Mouse (Mus musculus) liver, embryonic 15.5 days (tissue): ENCODE measurements around the gene Mmab. TPM values are rescaled to one million over a fixed set of nuclear protein-coding genes. Genes with fewer than 3 reads are reported as not detected.

Source experiments
- ATAC-seq: fragments of 200-750 bp; cut with Nextera tagmentation; 2 replicates; pipeline ENCODE4 v1.8.0; 2017; ENCODE audit warnings: moderate number of reproducible peaks, mild to moderate bottlenecking, moderate library complexity; ENCODE audit not compliant: insufficient read depth
- H3K27ac ChIP-seq: fragments of 300-500 bp; sonication (generic); replicated peaks from 2 replicates; pipeline ENCODE4 v1.5.1; 2015; ENCODE audit warnings: mild to moderate bottlenecking, inconsistent platforms
- H3K27me3 ChIP-seq: fragments of 300-500 bp; sonication (generic); 2 replicates; pipeline ENCODE4 v1.6.1; 2015; ENCODE audit warnings: mild to moderate bottlenecking, inconsistent platforms
- H3K36me3 ChIP-seq: fragments of 300-500 bp; sonication (generic); replicated peaks from 2 replicates; pipeline ENCODE4 v1.6.1; 2015; ENCODE audit warnings: moderate library complexity, mild to moderate bottlenecking, inconsistent platforms
- H3K4me1 ChIP-seq: fragments of 300-500 bp; sonication (generic); replicated peaks from 2 replicates; pipeline ENCODE4 v1.6.1; 2015; ENCODE audit warnings: inconsistent platforms
- H3K4me2 ChIP-seq: fragments of 300-500 bp; sonication (generic); 2 replicates; pipeline ENCODE4 v1.6.1; 2015; ENCODE audit warnings: moderate library complexity, mild to moderate bottlenecking, inconsistent platforms
- H3K4me3 ChIP-seq: fragments of 300-500 bp; sonication (generic); replicated peaks from 2 replicates; pipeline ENCODE4 v1.5.1; 2015; ENCODE audit warnings: mild to moderate bottlenecking, inconsistent platforms
- H3K9ac ChIP-seq: fragments of 300-500 bp; sonication (generic); 2 replicates; pipeline ENCODE4 v1.6.1; 2015; ENCODE audit warnings: moderate library complexity, mild to moderate bottlenecking, inconsistent platforms
- H3K9me3 ChIP-seq: fragments of 300-500 bp; sonication (generic); replicated peaks from 2 replicates; pipeline ENCODE4 v1.6.1; 2016; ENCODE audit warnings: inconsistent platforms
- WGBS: fragments of 180-500 bp; shearing (Covaris S2); methylation state at CpG from one replicate; pipeline ENCODE4 v1.1.7; 2015; ENCODE audit warnings: mixed read lengths; ENCODE audit not compliant: insufficient replicate concordance; 5-methylcytosine and 5-hydroxymethylcytosine counted together
- polyA plus RNA-seq: library from polyadenylated mRNA; unstranded; fragments of >200 nt; fragmentation: Nextera tagmentation; extraction: Ambion mirVana; gene quantifications from 2 replicates; pipeline ENCODE4 v1.2.1, GENCODE M21; 2015

Mmab gene
- polyA plus RNA-seq = 10.3 and 11.0 TPM in 2 replicates

DNA sequence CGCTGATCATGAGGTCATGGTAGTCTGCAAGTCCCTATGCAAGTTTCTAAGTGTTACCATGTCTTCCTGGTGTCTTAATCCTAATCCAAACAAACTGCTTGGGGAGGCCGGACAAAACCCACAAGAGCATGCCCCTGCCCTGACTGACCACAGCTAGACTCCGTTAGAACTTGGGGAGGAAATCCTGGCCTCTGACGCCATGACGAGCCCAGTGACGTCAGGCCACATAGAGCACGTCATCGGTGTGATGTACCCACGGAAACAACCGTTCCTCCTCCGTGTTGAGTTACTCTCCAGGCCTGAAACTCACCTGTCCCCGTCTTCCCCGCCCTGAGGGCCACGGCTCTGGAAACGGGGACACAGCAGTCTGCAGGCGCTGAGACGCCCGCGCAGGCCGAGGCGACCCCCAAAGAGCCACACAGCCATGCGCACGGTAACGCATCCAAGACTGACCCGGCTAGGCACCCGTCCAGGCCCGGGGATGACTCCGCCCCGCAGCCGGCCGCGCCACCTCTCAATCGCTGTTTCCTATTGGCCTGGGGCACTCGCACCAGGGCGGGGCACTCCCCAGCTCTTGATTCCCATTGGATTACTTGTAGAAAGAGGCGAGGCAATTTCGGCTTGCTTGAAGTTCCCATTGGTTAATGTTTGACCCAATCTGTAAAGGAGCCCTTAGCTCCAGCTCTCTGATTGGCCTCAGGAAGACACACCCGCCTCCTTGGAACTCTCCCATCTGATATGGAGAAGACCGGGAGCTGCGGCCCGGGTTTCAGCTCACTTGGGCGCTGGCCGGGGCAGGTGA, at the start of gene Mmab, which contains the start of gene Mvk:
Gene Mmab (minus strand): TSS at position 495 of the 802 bp plus-strand sequence.
Gene Mvk (plus strand): TSS at position 704 of the 802 bp plus-strand sequence.
- Histone ChIP-seq H3K4me2 (peak within 1 kb of the TSS; percentile 92), H3K9ac (peak within 1 kb of the TSS; percentile 65), H3K4me1 (peaks cover 24% of the 10 kb centered on the region), H3K27ac (peak within 1 kb of the TSS; percentile 53), H3K9me3 (no peaks in the 10 kb centered on the region), H3K36me3 (no peaks in the 10 kb centered on the region), H3K27me3 (no peaks in the 10 kb centered on the region), H3K4me3 (peak within 1 kb of the TSS; percentile 68)
- 2% methylated on average over 43 of the region's 43 CpGs for WGBS
- ATAC-seq = peak; percentile 96

DNA sequence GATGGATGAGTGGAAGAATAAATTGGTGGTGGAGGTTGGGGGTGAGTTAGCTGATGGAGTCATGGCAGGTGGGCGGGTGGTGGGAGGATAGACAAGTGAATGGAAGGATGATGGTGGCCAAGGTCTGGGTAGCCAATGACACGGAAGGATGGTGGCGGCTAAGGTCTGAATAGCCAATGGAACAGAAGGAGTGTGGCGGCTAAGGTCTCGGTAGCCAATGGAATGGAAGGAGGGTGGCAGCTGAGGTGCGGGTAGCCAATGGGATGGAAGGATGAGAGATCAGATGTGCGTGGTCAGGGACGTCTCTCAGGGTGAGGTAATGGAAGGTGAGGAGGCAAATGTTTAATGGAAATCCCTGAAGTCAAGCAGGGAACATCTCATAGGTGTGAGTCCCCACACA, 46.4 kb upstream of the Mmab start:
- Histone ChIP-seq H3K36me3 (no peaks in the 10 kb centered on the region), H3K27ac (no peak overlapping the region), H3K9me3 (no peaks in the 10 kb centered on the region), H3K27me3 (no peaks in the 10 kb centered on the region), H3K4me2 (no peak overlapping the region), H3K4me1 (no peaks in the 10 kb centered on the region), H3K9ac (no peak overlapping the region), H3K4me3 (no peak overlapping the region)
- ATAC-seq = no peak
- WGBS = 69% methylated on average over 8 of the region's 8 CpGs

DNA sequence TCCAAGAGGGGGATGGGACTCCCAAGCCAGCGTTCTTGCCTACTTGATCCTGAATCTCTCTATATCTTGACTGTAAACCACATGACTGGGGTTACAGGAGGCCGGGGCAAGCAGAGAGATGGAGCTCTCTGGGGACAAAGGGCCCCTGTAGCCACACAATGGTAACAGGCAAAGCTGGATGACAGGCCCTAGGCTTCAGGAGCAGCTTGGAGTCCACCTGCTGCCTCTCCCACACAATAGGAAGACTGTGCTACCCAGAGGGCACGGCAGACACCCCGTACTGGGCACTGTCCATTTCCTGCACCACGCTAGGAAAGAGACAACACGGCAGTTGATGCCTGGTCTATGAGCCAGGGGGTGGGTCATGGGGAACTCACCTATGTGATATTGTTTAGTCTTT, 45.7 kb upstream of the Mmab start:
- no peak overlapping the region for H3K9ac ChIP-seq
- no peaks in the 10 kb centered on the region for H3K4me1 ChIP-seq
- H3K9me3 ChIP-seq = no peaks in the 10 kb centered on the region
- H3K27ac ChIP-seq = no peak overlapping the region
- 54% methylated on average over 6 of the region's 6 CpGs for WGBS
- H3K4me3 ChIP-seq = no peak overlapping the region
- H3K27me3 ChIP-seq = no peaks in the 10 kb centered on the region
- no peaks in the 10 kb centered on the region for H3K36me3 ChIP-seq
- no peak overlapping the region for H3K4me2 ChIP-seq
- ATAC-seq = no peak

- Histone ChIP-seq H3K4me3 (no peak overlapping the region), H3K36me3 (no peaks in the 10 kb centered on the region), H3K9ac (no peak overlapping the region), H3K27me3 (no peaks in the 10 kb centered on the region), H3K4me2 (no peak overlapping the region), H3K4me1 (no peaks in the 10 kb centered on the region), H3K9me3 (no peaks in the 10 kb centered on the region), H3K27ac (no peak overlapping the region)
- ATAC-seq = no peak
- WGBS = 63% methylated on average over 14 of the region's 14 CpGs
Measured at GRCm38 (mm10) chr5:114485685-114486084, 41.8 kb upstream of the Mmab start.

DNA sequence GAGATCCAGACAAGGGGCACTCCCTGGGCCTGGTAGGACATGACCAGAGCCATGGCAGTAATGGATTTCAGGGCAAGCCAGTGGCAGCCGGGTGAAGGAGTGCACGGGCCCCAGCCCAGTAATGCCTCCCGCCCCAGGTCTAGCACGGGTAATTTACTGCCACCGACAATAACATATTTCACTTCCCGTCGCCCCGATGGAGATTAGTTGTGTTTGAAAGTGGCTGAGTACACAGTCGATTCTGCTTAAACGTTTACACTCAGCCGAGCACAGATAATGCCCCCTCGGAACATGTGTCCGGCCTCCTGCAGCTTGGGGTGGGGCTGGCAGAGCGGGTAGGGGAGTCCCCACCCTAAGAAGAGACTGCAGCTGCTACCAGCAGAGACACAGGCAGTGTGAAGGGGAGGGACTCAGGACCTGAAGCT, 38.7 kb upstream of the Mmab start:
- Histone ChIP-seq H3K4me1 (no peaks in the 10 kb centered on the region), H3K4me2 (no peak overlapping the region), H3K9ac (no peak overlapping the region), H3K36me3 (no peaks in the 10 kb centered on the region), H3K9me3 (no peaks in the 10 kb centered on the region), H3K27me3 (no peaks in the 10 kb centered on the region), H3K4me3 (no peak overlapping the region), H3K27ac (no peak overlapping the region)
- WGBS = 24% methylated on average over 14 of the region's 14 CpGs
- no peak for ATAC-seq

DNA sequence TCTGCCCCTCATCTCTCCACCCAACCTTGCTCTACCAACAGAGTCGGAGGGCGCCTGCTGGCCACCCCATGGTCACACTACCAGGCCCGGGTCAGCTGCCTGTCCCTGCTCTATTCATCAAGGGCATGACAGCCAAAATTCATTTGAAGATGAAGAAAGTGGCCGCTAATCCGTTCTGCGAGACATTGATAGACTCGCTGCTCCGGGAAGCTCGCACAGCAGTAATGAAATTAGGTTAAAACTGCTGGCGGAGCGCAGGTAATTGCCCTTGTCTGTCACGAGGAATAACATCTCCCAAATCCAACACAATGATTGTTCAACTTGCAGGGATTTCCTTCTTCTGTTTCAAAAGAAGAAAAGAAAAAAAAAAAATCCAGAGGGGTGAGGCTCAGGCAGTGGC, 34.4 kb upstream of the Mmab start:
- Histone ChIP-seq H3K27ac (no peak overlapping the region), H3K4me2 (no peak overlapping the region), H3K4me1 (no peaks in the 10 kb centered on the region), H3K9ac (no peak overlapping the region), H3K36me3 (no peaks in the 10 kb centered on the region), H3K27me3 (no peaks in the 10 kb centered on the region; the same call in 1 of the 2 replicates), H3K9me3 (no peaks in the 10 kb centered on the region), H3K4me3 (no peak overlapping the region)
- WGBS = 71% methylated on average over 12 of the region's 12 CpGs
- no peak for ATAC-seq

DNA sequence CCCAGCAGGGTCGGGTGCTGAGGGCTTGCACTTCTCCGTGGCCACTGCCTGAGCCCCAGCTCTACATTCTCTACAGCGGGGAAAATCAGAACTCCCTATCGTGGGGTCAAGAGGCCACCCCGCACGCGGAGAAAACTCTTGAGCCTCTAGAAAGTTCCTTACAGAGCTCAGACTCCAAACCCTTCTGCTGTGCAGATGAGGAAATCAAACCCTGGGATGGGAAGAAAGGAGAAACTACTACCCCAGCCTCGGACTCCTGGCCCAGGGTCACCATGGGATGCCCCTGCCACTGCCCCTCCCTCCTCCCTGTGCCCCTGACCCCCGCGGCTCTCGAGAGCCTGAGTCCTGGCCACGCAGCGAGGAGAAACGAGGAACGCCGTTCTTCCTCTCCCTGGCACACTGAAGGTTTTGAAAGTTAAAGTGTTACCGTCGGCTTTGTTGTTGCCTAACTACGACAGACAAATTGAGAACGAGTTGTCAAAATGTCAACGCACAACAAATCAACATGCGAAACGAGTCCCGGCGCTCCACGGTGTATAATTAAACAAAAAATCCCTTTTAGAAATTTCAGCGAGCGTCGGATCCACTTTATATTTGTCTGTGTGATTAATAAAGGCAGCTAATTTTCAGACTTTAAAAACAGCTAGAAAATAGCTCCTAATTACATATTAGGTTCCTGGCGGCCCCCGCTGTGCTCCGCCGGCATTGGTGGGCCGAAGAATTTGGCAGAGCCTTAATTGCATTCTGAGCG, 31.1 kb upstream of the Mmab start:
- 62% methylated on average over 35 of the region's 35 CpGs for WGBS
- H3K9ac ChIP-seq = no peak overlapping the region
- no peak for ATAC-seq
- no peak overlapping the region for H3K4me2 ChIP-seq
- H3K4me3 ChIP-seq = no peak overlapping the region
- no peaks in the 10 kb centered on the region; the same call in 1 of the 2 replicates for H3K27me3 ChIP-seq
- H3K9me3 ChIP-seq = no peaks in the 10 kb centered on the region
- no peaks in the 10 kb centered on the region for H3K4me1 ChIP-seq
- H3K27ac ChIP-seq = no peak overlapping the region
- no peaks in the 10 kb centered on the region for H3K36me3 ChIP-seq

DNA sequence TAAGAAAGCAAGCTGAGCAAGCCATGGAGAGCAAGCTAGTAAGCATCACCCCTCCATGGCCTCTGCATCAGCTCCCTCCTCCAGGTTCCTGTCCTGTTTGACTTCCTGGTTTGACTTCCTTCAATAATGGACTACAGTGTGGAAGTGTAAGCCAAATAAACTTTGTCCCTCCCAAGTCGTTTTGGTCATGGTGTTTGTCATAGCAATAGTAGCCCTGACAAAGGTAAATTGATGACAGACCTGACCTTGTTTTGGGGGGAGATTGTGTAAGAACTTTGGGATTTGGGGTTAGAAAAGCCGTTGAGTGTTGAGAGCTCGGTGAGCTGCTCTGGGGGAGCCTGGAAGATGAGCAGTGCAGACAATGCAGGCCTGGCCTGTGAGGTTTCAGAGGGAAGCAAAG, 26.5 kb upstream of the Mmab start:
- Histone ChIP-seq H3K36me3 (no peaks in the 10 kb centered on the region), H3K9me3 (no peaks in the 10 kb centered on the region), H3K27ac (no peak overlapping the region), H3K27me3 (peaks cover 3% of the 10 kb centered on the region; the same call in 1 of the 2 replicates), H3K4me2 (no peak overlapping the region), H3K4me1 (peaks cover 4% of the 10 kb centered on the region), H3K9ac (no peak overlapping the region), H3K4me3 (no peak overlapping the region)
- WGBS = 52% methylated on average over 3 of the region's 3 CpGs
- ATAC-seq = no peak

DNA sequence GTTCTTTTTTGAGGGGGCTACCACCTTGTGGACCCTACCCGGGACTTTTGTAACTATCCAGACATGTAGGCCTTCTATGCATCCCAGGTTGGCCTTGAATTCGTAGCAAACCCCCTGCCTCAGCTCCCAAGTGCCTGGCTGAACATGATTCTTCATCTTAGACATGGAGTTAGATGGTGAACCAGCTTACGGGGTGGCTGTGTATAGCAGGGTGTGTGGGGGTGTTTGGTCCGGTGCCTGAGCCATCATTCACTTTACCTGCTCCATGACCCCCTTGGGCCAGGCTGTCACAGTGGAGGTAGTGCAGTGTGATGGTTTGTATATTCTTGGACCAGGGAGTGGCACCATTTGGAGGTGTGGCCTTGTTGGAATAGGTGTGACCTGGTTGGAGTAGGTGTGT, 24.1 kb upstream of the Mmab start:
- 51% methylated on average over 4 of the region's 4 CpGs for WGBS
- ATAC-seq = no peak
- no peak overlapping the region for H3K4me2 ChIP-seq
- H3K36me3 ChIP-seq = no peaks in the 10 kb centered on the region
- no peak overlapping the region for H3K9ac ChIP-seq
- no peak overlapping the region for H3K27ac ChIP-seq
- H3K4me3 ChIP-seq = no peak overlapping the region
- H3K4me1 ChIP-seq = peaks cover 4% of the 10 kb centered on the region
- no peaks in the 10 kb centered on the region for H3K9me3 ChIP-seq
- H3K27me3 ChIP-seq = peaks cover 3% of the 10 kb centered on the region; the same call in 1 of the 2 replicates

DNA sequence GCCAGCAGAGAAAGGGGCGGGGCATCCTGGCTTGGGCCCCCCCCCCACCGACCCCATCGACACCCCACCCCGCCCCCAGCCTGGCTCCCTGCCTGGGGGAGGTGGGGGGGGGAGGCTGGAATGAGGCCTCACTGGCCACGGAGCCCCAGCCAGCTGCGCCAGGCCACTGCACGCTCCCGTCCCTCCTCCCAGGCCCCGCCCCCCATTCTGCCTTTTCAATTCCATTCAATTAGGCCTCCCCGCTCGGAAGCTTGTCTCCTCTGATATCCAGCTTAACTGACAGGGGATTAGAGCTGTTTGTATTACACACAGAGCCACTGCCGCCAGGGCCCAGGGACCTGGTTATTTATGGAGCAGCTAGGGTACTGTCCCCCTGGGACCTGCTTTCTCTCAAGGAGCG, 23.6 kb upstream of the Mmab start:
- Histone ChIP-seq H3K36me3 (no peaks in the 10 kb centered on the region), H3K9me3 (no peaks in the 10 kb centered on the region), H3K4me1 (peaks cover 4% of the 10 kb centered on the region), H3K27ac (no peak overlapping the region), H3K27me3 (peaks cover 3% of the 10 kb centered on the region; the same call in 1 of the 2 replicates), H3K9ac (no peak overlapping the region), H3K4me3 (peak overlapping the region; percentile 17; the same call in 1 of the 2 replicates), H3K4me2 (peak overlapping the region; percentile 54)
- peak; percentile 46; the same call in 1 of the 2 replicates for ATAC-seq
- WGBS = 9% methylated on average over 9 of the region's 13 CpGs

DNA sequence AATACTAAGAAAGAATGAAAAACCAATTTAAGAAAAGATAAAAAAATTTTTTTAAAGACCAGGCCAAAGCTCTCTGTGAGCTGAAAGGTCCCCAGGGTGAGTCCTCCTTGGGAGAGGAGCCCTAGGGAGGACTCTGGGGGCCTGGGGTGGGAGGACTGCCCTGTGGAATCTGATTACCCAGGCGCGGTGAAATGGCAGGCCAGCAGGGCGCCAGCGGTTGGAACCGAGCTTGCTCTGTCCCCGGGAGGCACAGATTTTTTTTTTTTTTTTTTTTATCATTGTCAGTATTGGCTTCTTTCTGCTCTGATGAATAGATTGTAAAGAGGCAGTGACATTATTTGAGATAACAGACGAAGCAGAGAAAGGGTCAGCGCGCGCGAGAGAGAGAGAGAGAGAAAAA, 23.2 kb upstream of the Mmab start:
- Histone ChIP-seq H3K27ac (no peak overlapping the region), H3K36me3 (no peaks in the 10 kb centered on the region), H3K9me3 (no peaks in the 10 kb centered on the region), H3K4me2 (peak overlapping the region; percentile 54), H3K4me1 (peaks cover 4% of the 10 kb centered on the region), H3K4me3 (peak overlapping the region; percentile 17; the same call in 1 of the 2 replicates), H3K9ac (no peak overlapping the region), H3K27me3 (peaks cover 3% of the 10 kb centered on the region; the same call in 1 of the 2 replicates)
- no peak for ATAC-seq
- 4% methylated on average over 9 of the region's 11 CpGs for WGBS
